22 mouse cellular contexts compared by ENCODE assay signal in the genomic region with DNA sequence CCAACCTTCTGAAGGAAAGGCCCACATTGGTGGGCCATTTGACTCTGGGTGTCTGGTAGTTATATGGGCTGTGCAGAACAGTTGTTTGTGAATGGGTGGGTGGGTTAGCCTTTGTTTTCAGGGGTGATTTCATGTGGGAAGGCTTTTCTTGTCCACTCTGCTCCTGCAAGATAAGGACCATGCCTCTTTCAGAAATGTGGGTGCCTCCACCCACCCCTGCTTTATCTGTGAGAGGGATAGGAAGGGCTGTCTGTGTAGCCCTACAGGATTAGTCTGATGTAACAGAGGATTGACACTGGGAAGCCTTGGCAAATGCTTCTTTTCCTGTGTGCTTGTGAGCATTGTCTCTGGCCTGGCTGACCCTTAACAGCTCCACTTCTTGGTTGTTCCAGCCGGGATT.
DNase-seq lines count a peak whose midpoint lies in the region; ATAC-seq and TF ChIP-seq lines count a peak whose summit lies in the region.
"Had no signal": no experiment of that assay in that cellular context is flagged by ENCODE, and none has a peak within 500 bp of the region (broad histone marks: within the 10 kb centered on the region; RNA-seq: fewer than 3 reads in every experiment).

No protein-coding gene starts in this region.

- intact Hi-C loops in heart, postnatal 14 days (cut with DNase I): loop anchor here (5.0 kb wide), 1 partner anchor 780 kb away; no protein-coding TSS in a partner anchor

- DNase-seq in heart, postnatal 14 days: no peak
- DNase-seq in c-Kit-positive CD71-positive TER-119-negative erythroid progenitor cells, embryonic 14.5 days (ENCODE audit: low read depth): peak; percentile 40
- DNase-seq in liver, embryonic 14.5 days (ENCODE audit: low read depth in 3 of 3, low spot score in 3 of 3): peak in 2 of 3 experiments; percentile 44 to 46
- no peak for DNase-seq in ovary, postnatal 10 days (ENCODE audit: low spot score)
- DNase-seq: cerebellum, adult 2 months; cerebellum, postnatal 25 days; gastrocnemius, postnatal 36 days; heart, adult 2 months; kidney, postnatal 36 days; lung, postnatal 36 days; retina, postnatal 1 day; thymus, postnatal 4 days had no signal

- peak overlapping the region; percentile 30; the same call in 1 of the 2 replicates for H3K4me2 ChIP-seq in heart, embryonic 11.5 days
- peak overlapping the region; percentile 44 for H3K4me2 ChIP-seq in liver, embryonic 14.5 days (ENCODE audit: low read depth)
- no peak overlapping the region for H3K4me2 ChIP-seq in intestine, postnatal 0 days (replicated peaks; ENCODE audit: low read depth)
- H3K4me2 ChIP-seq: embryonic facial prominence, embryonic 12.5 days; forebrain, embryonic 12.5 days; lung, embryonic 15.5 days; midbrain, embryonic 13.5 days had no signal

- H3K9ac ChIP-seq in heart, embryonic 11.5 days (ENCODE audit: low read depth, low read length): no peak overlapping the region
- H3K9ac ChIP-seq in liver, embryonic 14.5 days (replicated peaks): 0 out of 2 replicates have a peak overlapping the region, but pooled peaks have one; percentile 11
- H3K9ac ChIP-seq in intestine, postnatal 0 days (ENCODE audit: low read depth, low read length): no peak overlapping the region
- H3K9ac ChIP-seq: embryonic facial prominence, embryonic 12.5 days; forebrain, embryonic 12.5 days; lung, embryonic 15.5 days; midbrain, embryonic 13.5 days had no signal

- H3K4me3 ChIP-seq in heart, embryonic 11.5 days (ENCODE audit: low read depth, low read length): no peak overlapping the region
- no peak overlapping the region for H3K4me3 ChIP-seq in liver, embryonic 14.5 days (ENCODE audit: insufficient read depth in 1 of 2, low read depth in 2 of 2, low read length in 2 of 2)
- H3K4me3 ChIP-seq in intestine, postnatal 0 days (ENCODE audit: low read depth, low read length): no peak overlapping the region
- H3K4me3 ChIP-seq: embryonic facial prominence, embryonic 12.5 days; forebrain, embryonic 12.5 days; heart, adult 2 months; lung, embryonic 15.5 days; midbrain, embryonic 13.5 days had no signal

- H3K27me3 ChIP-seq in heart, embryonic 11.5 days (ENCODE audit: control insufficient read depth, insufficient read depth, low read length): no peaks in the 10 kb centered on the region
- no peaks in the 10 kb centered on the region for H3K27me3 ChIP-seq in liver, embryonic 14.5 days (ENCODE audit: control insufficient read depth, insufficient read depth, low read length)
- no peaks in the 10 kb centered on the region for H3K27me3 ChIP-seq in intestine, postnatal 0 days (replicated peaks; ENCODE audit: control insufficient read depth, insufficient read depth, low read length)
- H3K27me3 ChIP-seq: embryonic facial prominence, embryonic 12.5 days; forebrain, embryonic 12.5 days; lung, embryonic 15.5 days; midbrain, embryonic 13.5 days had no signal

- ATAC-seq in heart, embryonic 11.5 days (replicated peaks; ENCODE audit: insufficient number of reproducible peaks, low FRiP score, low TSS enrichment): peak; percentile 79
- peak; percentile 81 for ATAC-seq in liver, embryonic 14.5 days (ENCODE audit: insufficient read depth)
- ATAC-seq in megakaryocyte-erythroid progenitor cell, adult 5-6 weeks (replicated peaks; ENCODE audit: low FRiP score, low TSS enrichment, poor library complexity, severe bottlenecking): peak; percentile 41; the same call in 1 of the 2 replicates
- no peak for ATAC-seq in intestine, postnatal 0 days
- ATAC-seq: CD4-positive, CD25-positive, alpha-beta regulatory T cell, adult 4 months; hindbrain, postnatal 0 days; intestine, embryonic 16.5 days; midbrain, embryonic 13.5 days had no signal

- no peak for TF ChIP-seq CTCF in liver, embryonic 14.5 days (IDR thresholded peaks at IDR 0.05; ENCODE audit: low read depth)
- TF ChIP-seq CTCF in intestine, postnatal 0 days (IDR thresholded peaks at IDR 0.05; ENCODE audit: low read depth): no peak

- peak overlapping the region; percentile 69 for H3K27ac ChIP-seq in heart, embryonic 11.5 days (ENCODE audit: low read depth, low read length)
- H3K27ac ChIP-seq in liver, embryonic 14.5 days: peak overlapping the region; percentile 48
- no peak overlapping the region for H3K27ac ChIP-seq in intestine, postnatal 0 days (ENCODE audit: low read depth, low read length)
- H3K27ac ChIP-seq: embryonic facial prominence, embryonic 12.5 days; forebrain, embryonic 12.5 days; heart, adult 2 months; lung, embryonic 15.5 days; midbrain, embryonic 13.5 days had no signal

- no peaks in the 10 kb centered on the region for H3K36me3 ChIP-seq in heart, embryonic 11.5 days (ENCODE audit: control insufficient read depth, insufficient read depth, low read length)
- H3K36me3 ChIP-seq in liver, embryonic 14.5 days (replicated peaks; ENCODE audit: control insufficient read depth, insufficient read depth, low read depth): no peaks in the 10 kb centered on the region
- H3K36me3 ChIP-seq in intestine, postnatal 0 days (ENCODE audit: control insufficient read depth, insufficient read depth): no peaks in the 10 kb centered on the region; the same call in 1 of the 2 replicates
- H3K36me3 ChIP-seq: lung, embryonic 15.5 days had no signal

- H3K9me3 ChIP-seq in heart, embryonic 11.5 days (replicated peaks; ENCODE audit: control insufficient read depth, low read length): no peaks in the 10 kb centered on the region
- no peaks in the 10 kb centered on the region for H3K9me3 ChIP-seq in liver, embryonic 14.5 days (ENCODE audit: control insufficient read depth, low read length)
- H3K9me3 ChIP-seq in intestine, postnatal 0 days (ENCODE audit: control insufficient read depth): no peaks in the 10 kb centered on the region
- H3K9me3 ChIP-seq: embryonic facial prominence, embryonic 12.5 days; forebrain, embryonic 12.5 days; midbrain, embryonic 13.5 days had no signal

- no peaks in the 10 kb centered on the region; the same call in 1 of the 2 replicates for H3K4me1 ChIP-seq in heart, embryonic 11.5 days (ENCODE audit: control insufficient read depth, insufficient read depth, low read length)
- peaks cover 17 to 27% of the 10 kb centered on the region in 2 experiments for H3K4me1 ChIP-seq in liver, embryonic 14.5 days (replicated peaks; ENCODE audit: control insufficient read depth in 2 of 2, insufficient read depth in 2 of 2, low read length in 1 of 2)
- H3K4me1 ChIP-seq in intestine, postnatal 0 days (replicated peaks; ENCODE audit: control insufficient read depth, insufficient read depth, low read length): no peaks in the 10 kb centered on the region
- H3K4me1 ChIP-seq: embryonic facial prominence, embryonic 12.5 days; forebrain, embryonic 12.5 days; lung, embryonic 15.5 days; midbrain, embryonic 13.5 days had no signal

- TF ChIP-seq EP300 in liver, embryonic 14.5 days (IDR thresholded peaks at IDR 0.05; ENCODE audit: low read depth): peak; percentile 36; the same call in 1 of the 2 replicates

- WGBS in heart, embryonic 11.5 days (ENCODE audit: insufficient replicate concordance): 72% methylated on average over 1 of the region's 1 CpGs
- 43% methylated on average over 1 of the region's 1 CpGs for WGBS in liver, embryonic 14.5 days (ENCODE audit: insufficient replicate concordance)
- WGBS in intestine, postnatal 0 days: 100% methylated on average over 1 of the region's 1 CpGs

Comparison
In these comparisons a context has a peak if more than half of its experiments do, and no peak if none do; other contexts are left out.
1. DNase-seq: peak in c-Kit-positive CD71-positive TER-119-negative erythroid progenitor cells, embryonic 14.5 days (single experiment) and liver, embryonic 14.5 days (2 of 3); none in heart, postnatal 14 days (0 of 2) and ovary, postnatal 10 days (single experiment).